In the genomic region with DNA sequence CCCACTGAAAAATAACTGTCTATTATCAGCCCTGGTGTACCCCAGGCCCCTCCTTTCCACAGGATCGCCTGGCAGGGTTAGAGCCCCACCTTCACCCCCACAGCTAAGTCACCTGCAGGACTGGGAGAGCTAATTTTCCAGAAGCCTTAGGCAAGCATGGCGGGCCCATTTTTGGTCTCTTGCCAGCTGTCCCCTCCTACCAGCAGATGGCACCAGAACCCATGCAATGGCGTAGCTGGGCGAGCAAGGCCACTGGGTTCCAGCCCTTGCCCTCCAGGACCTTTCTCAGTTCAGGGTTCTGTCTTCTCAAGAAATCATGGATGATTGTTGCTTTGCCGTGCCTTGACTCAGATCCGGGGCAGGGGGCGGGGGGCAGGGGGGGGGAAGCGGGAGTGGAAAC, we compare ENCODE assay signal across 9 mouse cellular contexts. TPM values are rescaled to one million over a fixed set of nuclear protein-coding genes. Genes with fewer than 3 reads are reported as not detected.
A peak's percentile ranks its signal among the peaks of the same experiment; 100 is the strongest.
DNase-seq lines count a peak whose midpoint lies in the region; TF ChIP-seq lines count a peak whose summit lies in the region.
"Had no signal": no experiment of that assay in that cellular context is flagged by ENCODE, and none has a peak within 500 bp of the region (broad histone marks: within the 10 kb centered on the region; RNA-seq: fewer than 3 reads in every experiment).

No protein-coding gene starts in this region.

- WGBS in kidney, adult 2 months, result 64% methylated on average over 8 of the region's 8 CpGs

- H3K27ac ChIP-seq in kidney, adult 2 months (ENCODE audit: insufficient read depth, low read depth, low read length), result no peak overlapping the region

- peak; percentile 69 for TF ChIP-seq CTCF in kidney, adult 2 months (conservative IDR thresholded peaks at IDR 0.05; ENCODE audit: insufficient read depth, insufficient read length, low read depth, low read length)

- peak; percentile 43 for DNase-seq in ovary, postnatal 14 days (ENCODE audit: low spot score)
- DNase-seq in ovary, postnatal 10 days (ENCODE audit: low spot score), result no peak
- DNase-seq in adrenal gland, adult 2 months, result peak; percentile 51
- DNase-seq in embryo, embryonic 10.5 days (ENCODE audit: low spot score), result peak; percentile 64
- DNase-seq in kidney, adult 2 months, result peak; percentile 63
- DNase-seq in lung, adult 18-20 months, result peak; percentile 61 to 63
- DNase-seq in retina, postnatal 1 day, result peak; percentile 80
- DNase-seq in T-cell, adult 2 months (ENCODE audit: low spot score), result no peak

- no peak for TF ChIP-seq POLR2A in kidney, adult 2 months (IDR thresholded peaks at IDR 0.05; ENCODE audit: low read depth, low read length)

- H3K36me3 ChIP-seq in kidney, adult 2 months (ENCODE audit: control insufficient read depth, insufficient read depth, low read length), result no peaks in the 10 kb centered on the region

- H3K27me3 ChIP-seq in kidney, adult 2 months (replicated peaks; ENCODE audit: control insufficient read depth, insufficient read depth, low read length), result no peaks in the 10 kb centered on the region

- no peaks in the 10 kb centered on the region for H3K4me1 ChIP-seq in kidney, adult 2 months (ENCODE audit: control insufficient read depth, insufficient read depth, low read length)

- H3K4me3 ChIP-seq in kidney, adult 2 months (ENCODE audit: insufficient read depth, low read depth, low read length), result no peak overlapping the region
- H3K4me3 ChIP-seq: erythroblast, embryonic 14.5 days had no signal

RNA-seq across cellular contexts. Expression of a gene that starts 40.0 kb away (rescaled TPM):
- 10 to 100 TPM; 17.0 to 24.9 TPM for total RNA-seq in adrenal gland, adult 2 months (2021)
- 30.2 and 35.7 TPM in 2 replicates for polyA plus RNA-seq in adrenal gland, adult 2 months (2012; rRNA removed)
- 23.7 and 28.3 TPM in 2 replicates for polyA plus RNA-seq in kidney, adult 2 months (2012; rRNA removed)

Comparison
In these comparisons a context has a peak if more than half of its experiments do, and no peak if none do; other contexts are left out.
1. DNase-seq: peak in ovary, postnatal 14 days (single experiment), adrenal gland, adult 2 months (single experiment), embryo, embryonic 10.5 days (single experiment), kidney, adult 2 months (single experiment), lung, adult 18-20 months (2 of 2) and retina, postnatal 1 day (single experiment); none in ovary, postnatal 10 days (single experiment) and T-cell, adult 2 months (single experiment).